Mouse (Mus musculus) heart, embryonic 14.5 days (tissue): ENCODE measurements around the gene Rspo1. TPM values are rescaled to one million over a fixed set of nuclear protein-coding genes. Genes with fewer than 3 reads are reported as not detected.
A peak's percentile ranks its signal among the peaks of the same experiment; 100 is the strongest.

Experiments used
- ATAC-seq: fragments of 200-750 bp; cut with Nextera tagmentation; 2 replicates; pipeline ENCODE4 v1.8.0; 2017; ENCODE audit warnings: low read depth, moderate TSS enrichment; ENCODE audit not compliant: insufficient number of reproducible peaks, insufficient read depth, low FRiP score
- H3K27ac ChIP-seq, 2 experiments: fragments of 200-500 bp in 1 of 2; fragments of 300-500 bp in 1 of 2; sonication (generic) in 1 of 2; replicated peaks in 1 of 2; 2 replicates each; pipeline ENCODE4 v1.5.1; 2012 to 2014; ENCODE audit warnings: low read depth in 2 of 2, low read length in 2 of 2, control low read depth in 1 of 2, mild to moderate bottlenecking in 1 of 2, mixed read lengths in 1 of 2; ENCODE audit not compliant: control insufficient read depth in 1 of 2, insufficient read depth in 1 of 2
- H3K27me3 ChIP-seq: fragments of 300-500 bp; sonication (generic); 2 replicates; pipeline ENCODE4 v1.6.1; 2014; ENCODE audit warnings: mild to moderate bottlenecking, low read length, control low read depth; ENCODE audit not compliant: control insufficient read depth, insufficient read depth
- H3K36me3 ChIP-seq: fragments of 300-500 bp; sonication (generic); 2 replicates; pipeline ENCODE4 v1.6.1; 2014; ENCODE audit warnings: mild to moderate bottlenecking, control low read depth, low read length, mixed read lengths; ENCODE audit not compliant: control insufficient read depth, insufficient read depth
- H3K4me1 ChIP-seq, 2 experiments: fragments of 200-500 bp in 1 of 2; fragments of 300-500 bp in 1 of 2; sonication (generic) in 1 of 2; 2 replicates each; pipeline ENCODE4 v1.6.1; 2012 to 2014; ENCODE audit warnings: low read length in 2 of 2, control low read depth in 1 of 2, mixed read lengths in 1 of 2; ENCODE audit not compliant: control insufficient read depth in 2 of 2, insufficient read depth in 2 of 2
- H3K4me2 ChIP-seq: fragments of 300-500 bp; sonication (generic); 2 replicates; pipeline ENCODE4 v1.6.1; 2014; ENCODE audit warnings: mild to moderate bottlenecking, low read length
- H3K4me3 ChIP-seq, 2 experiments: fragments of 200-500 bp in 1 of 2; fragments of 300-500 bp in 1 of 2; sonication (generic) in 1 of 2; 2 replicates each; pipeline ENCODE4 v1.5.1; 2012 to 2014; ENCODE audit warnings: low read length in 2 of 2, mild to moderate bottlenecking in 2 of 2, control low read depth in 1 of 2, low read depth in 1 of 2, moderate library complexity in 1 of 2; ENCODE audit not compliant: control insufficient read depth in 1 of 2, insufficient read depth in 1 of 2
- H3K9ac ChIP-seq: fragments of 300-500 bp; sonication (generic); 2 replicates; pipeline ENCODE4 v1.6.1; 2014; ENCODE audit warnings: mild to moderate bottlenecking, low read length
- H3K9me3 ChIP-seq: fragments of 300-500 bp; sonication (generic); 2 replicates; pipeline ENCODE4 v1.6.1; 2016; ENCODE audit warnings: low read length, control low read depth; ENCODE audit not compliant: control insufficient read depth
- WGBS: fragments of 180-500 bp; shearing (Covaris S2); extraction: QIAGEN DNeasy Blood & Tissue Kit; methylation state at CpG from one replicate; pipeline ENCODE4 v1.1.7; 2014; 5-methylcytosine and 5-hydroxymethylcytosine counted together
- polyA plus RNA-seq: library from polyadenylated mRNA; unstranded; fragments of >200 nt; fragmentation: Nextera tagmentation; extraction: Ambion mirVana; gene quantifications from 2 replicates; pipeline ENCODE4 v1.2.1, GENCODE M21; 2014

The Rspo1 gene
- polyA plus RNA-seq, 1 experiment from 2014 or later: 9.5 TPM

GRCm38 (mm10) chr4:125008220-125008619, 22.0 kb downstream of the Rspo1 start:
- 59% methylated on average over 6 of the region's 6 CpGs for WGBS
- ATAC-seq: no peak
- H3K4me2 ChIP-seq: no peak overlapping the region
- no peak overlapping the region for H3K27ac ChIP-seq
- H3K9ac ChIP-seq: no peak overlapping the region
- H3K4me1 ChIP-seq: no peaks in the 10 kb centered on the region; a peak in 1 of 4 replicates
- H3K9me3 ChIP-seq: no peaks in the 10 kb centered on the region
- H3K36me3 ChIP-seq: no peaks in the 10 kb centered on the region
- peaks cover 52% of the 10 kb centered on the region for H3K27me3 ChIP-seq
- no peak overlapping the region for H3K4me3 ChIP-seq

- H3K4me1 ChIP-seq: no peaks in the 10 kb centered on the region; a peak in 1 of 4 replicates
- WGBS: 66% methylated on average over 8 of the region's 8 CpGs
- no peak overlapping the region for H3K27ac ChIP-seq
- ATAC-seq: no peak
- H3K36me3 ChIP-seq: no peaks in the 10 kb centered on the region
- H3K9me3 ChIP-seq: no peaks in the 10 kb centered on the region
- H3K4me2 ChIP-seq: no peak overlapping the region
- H3K27me3 ChIP-seq: peaks cover 52% of the 10 kb centered on the region
- no peak overlapping the region for H3K9ac ChIP-seq
- no peak overlapping the region for H3K4me3 ChIP-seq
These were observed 22.5 kb downstream of the Rspo1 start for GRCm38 (mm10) chr4:125008712-125009111.

DNA sequence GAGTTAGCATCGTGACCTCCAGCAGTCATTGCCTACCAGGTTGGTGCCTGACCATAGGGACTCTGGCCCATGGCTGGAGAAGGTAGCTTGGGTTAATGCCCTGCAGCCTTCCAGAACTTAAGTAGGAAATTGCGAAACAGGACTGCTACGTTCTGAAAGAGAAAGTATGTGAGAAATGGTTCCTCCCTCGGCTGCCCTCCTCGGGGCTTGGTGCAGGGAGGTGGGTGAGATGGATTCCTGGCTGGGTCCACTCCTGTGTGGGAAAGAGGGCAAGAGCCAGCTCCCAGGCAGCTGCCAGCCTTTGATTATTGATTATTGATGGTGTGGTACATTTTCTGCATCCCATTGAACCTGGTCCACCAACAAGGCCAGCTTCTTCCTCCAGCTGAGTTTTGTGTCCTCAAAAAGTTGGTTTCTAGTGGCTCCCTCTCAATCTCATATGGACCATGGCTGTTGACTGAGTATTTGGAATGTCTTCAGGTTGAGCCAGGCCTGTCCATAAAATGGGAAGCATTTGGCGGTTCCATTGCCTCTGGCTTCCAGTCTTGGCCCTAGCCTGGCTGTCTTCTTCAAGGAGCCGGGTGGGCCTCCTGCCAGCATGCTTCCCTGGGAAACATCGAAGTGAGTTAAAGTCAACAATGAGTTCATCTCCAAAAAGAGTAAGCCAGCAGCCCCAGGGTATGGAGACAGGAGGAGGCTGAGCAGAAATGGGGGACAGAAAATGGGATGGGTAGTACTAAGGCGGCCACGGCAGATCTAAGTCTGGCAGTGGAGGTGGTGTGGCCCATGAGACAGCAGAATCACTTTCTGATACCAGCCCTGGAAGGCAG, 29.8 kb downstream of the Rspo1 start, which contains the start of gene Gnl2:
TSS of gene Gnl2 (plus strand) at position 780 of the 830 bp plus-strand sequence.
- Histone ChIP-seq H3K27ac (no peak within 1 kb of the TSS), H3K4me3 (no peak within 1 kb of the TSS), H3K27me3 (peaks cover 4% of the 10 kb centered on the region), H3K36me3 (no peaks in the 10 kb centered on the region), H3K9me3 (no peaks in the 10 kb centered on the region), H3K9ac (no peak within 1 kb of the TSS), H3K4me1 (no peaks in the 10 kb centered on the region), H3K4me2 (no peak within 1 kb of the TSS)
- 69% methylated on average over 10 of the region's 10 CpGs for WGBS
- ATAC-seq: no peak

GRCm38 (mm10) chr4:125017431-125017830, 31.2 kb downstream of the Rspo1 start:
- no peak overlapping the region for H3K27ac ChIP-seq
- 59% methylated on average over 11 of the region's 11 CpGs for WGBS
- H3K36me3 ChIP-seq: no peaks in the 10 kb centered on the region
- peaks cover 4% of the 10 kb centered on the region for H3K27me3 ChIP-seq
- no peaks in the 10 kb centered on the region for H3K9me3 ChIP-seq
- no peak overlapping the region for H3K4me2 ChIP-seq
- ATAC-seq: no peak
- no peak overlapping the region for H3K4me3 ChIP-seq
- no peaks in the 10 kb centered on the region for H3K4me1 ChIP-seq
- H3K9ac ChIP-seq: no peak overlapping the region

DNA sequence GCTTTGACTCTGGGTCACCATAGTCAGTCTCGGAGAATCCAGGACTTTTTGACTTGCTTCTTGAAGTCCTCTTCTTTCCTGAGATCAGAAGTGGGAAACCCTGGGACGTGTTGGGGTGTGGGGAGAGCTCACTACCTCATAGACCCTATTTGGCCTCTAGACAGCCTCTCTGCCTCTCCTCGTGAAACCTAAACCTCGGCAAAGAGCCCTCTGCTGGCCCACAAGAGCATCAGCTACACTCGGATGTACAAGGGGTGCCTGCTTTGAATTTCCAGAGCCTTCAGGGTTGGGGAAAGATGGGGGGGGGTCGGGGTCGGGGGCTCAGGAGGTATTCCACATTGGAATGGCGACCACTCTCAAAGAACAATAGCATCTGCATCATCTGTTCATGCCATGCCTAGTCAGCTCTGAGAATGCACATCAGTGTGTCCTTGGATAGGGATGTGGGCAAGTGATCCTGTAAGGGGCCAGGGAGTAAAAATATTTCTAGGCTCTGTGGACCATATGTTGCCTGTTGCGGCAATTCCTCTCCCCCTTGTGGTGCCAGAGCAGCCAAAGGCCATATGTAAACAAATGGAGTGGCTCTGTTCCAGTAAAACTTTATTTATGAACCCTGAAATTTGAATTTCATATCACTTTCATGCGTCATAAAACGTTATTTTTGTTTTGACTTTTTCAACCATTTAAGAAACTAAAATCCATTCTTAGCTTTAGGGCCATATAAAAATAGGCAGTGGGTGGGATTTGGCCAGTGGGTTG, 34.7 kb downstream of the Rspo1 start:
- 35% methylated on average over 11 of the region's 11 CpGs for WGBS
- peaks cover 6% of the 10 kb centered on the region for H3K27me3 ChIP-seq

GRCm38 (mm10) chr4:125029891-125030614, 43.8 kb downstream of the Rspo1 start:
- no peaks in the 10 kb centered on the region for H3K9me3 ChIP-seq
- H3K4me1 ChIP-seq: peaks cover 0 to 10% of the 10 kb centered on the region in 2 experiments; a peak in 2 of 4 replicates
- H3K4me3 ChIP-seq: peak overlapping the region; percentile 72 to 80
- under 1% methylated on average over 50 of the region's 50 CpGs for WGBS
- ATAC-seq: peak; percentile 94
- peak overlapping the region; percentile 88 for H3K9ac ChIP-seq
- peak overlapping the region; percentile 42 to 59; a peak in 2 of 4 replicates for H3K27ac ChIP-seq
- peaks cover 8% of the 10 kb centered on the region; the same call in 1 of the 2 replicates for H3K27me3 ChIP-seq
- peaks cover 14% of the 10 kb centered on the region for H3K36me3 ChIP-seq
- peak overlapping the region; percentile 96 for H3K4me2 ChIP-seq

More for the DNA sequence above, 34.7 kb downstream of the Rspo1 start:
- no peaks in the 10 kb centered on the region for H3K4me1 ChIP-seq
- H3K9ac ChIP-seq: no peak overlapping the region
- no peaks in the 10 kb centered on the region for H3K9me3 ChIP-seq
- ATAC-seq: no peak
- H3K4me3 ChIP-seq: no peak overlapping the region
- H3K36me3 ChIP-seq: no peaks in the 10 kb centered on the region
- no peak overlapping the region for H3K27ac ChIP-seq
- no peak overlapping the region for H3K4me2 ChIP-seq

DNA sequence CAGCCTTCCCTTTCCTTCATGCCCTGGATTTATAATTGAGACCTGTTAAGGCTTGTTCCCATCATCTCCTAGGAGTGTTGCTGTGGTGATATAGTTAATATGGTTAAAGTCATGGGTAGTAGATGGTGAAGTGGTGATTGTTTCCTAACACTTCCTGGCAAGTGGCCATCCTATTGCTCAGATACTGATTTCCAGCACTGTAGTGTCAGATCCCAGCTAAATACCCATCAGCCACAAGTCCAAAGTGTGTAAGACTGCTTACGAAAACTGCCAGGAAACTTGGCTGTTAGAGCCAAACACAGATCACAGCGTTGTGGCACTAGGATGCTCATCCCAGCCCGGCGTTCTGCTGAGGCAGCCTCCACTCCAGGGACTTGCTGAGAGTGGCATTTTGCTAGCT, 48.1 kb downstream of the Rspo1 start:
- ATAC-seq: no peak
- Histone ChIP-seq H3K4me2 (no peak overlapping the region), H3K27ac (no peak overlapping the region), H3K27me3 (no peaks in the 10 kb centered on the region), H3K9me3 (no peaks in the 10 kb centered on the region), H3K4me3 (no peak overlapping the region), H3K4me1 (peaks cover 0 to 10% of the 10 kb centered on the region in 2 experiments; a peak in 2 of 4 replicates), H3K9ac (no peak overlapping the region), H3K36me3 (peaks cover 47% of the 10 kb centered on the region)
- WGBS: 90% methylated on average over 4 of the region's 4 CpGs
